Mouse (Mus musculus): ENCODE data around the gene Kcnq5. TPM values are rescaled to one million over a fixed set of nuclear protein-coding genes. Genes with fewer than 3 reads are reported as not detected.
"Not testable (repeated sequence)": the region's sequence is repeated elsewhere in the genome, so short reads cannot be mapped to it uniquely, and the experiment has no call there.

Gene Kcnq5
- total and polyA plus RNA-seq, 2 experiments from 2014 or later, result 2.5 to 11.3 TPM

DNA sequence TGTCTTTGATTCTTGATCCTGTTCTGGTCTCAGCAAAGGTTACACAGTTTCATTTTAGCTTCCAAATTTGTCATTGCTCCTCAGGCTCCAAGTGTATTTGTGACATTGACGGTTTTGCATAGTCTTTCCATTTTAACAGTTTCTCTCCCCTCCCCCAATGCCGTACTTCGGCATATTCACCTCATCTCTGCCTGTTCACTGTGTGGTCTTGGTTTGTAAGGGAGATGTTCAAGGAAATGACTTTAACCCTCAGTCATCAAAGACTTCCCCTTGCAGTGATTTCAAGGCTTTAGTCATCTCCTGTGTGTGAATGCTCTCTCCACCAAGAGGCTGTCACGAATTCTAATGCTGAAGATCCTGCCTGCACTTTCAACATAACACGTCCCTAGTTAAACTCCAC lies 181.0 kb downstream of the Kcnq5 start:
- WGBS, result 81% methylated on average over 5 of the region's 5 CpGs
- no peak for DNase-seq (ENCODE audit: low spot score)
- no peak for TF ChIP-seq CTCF (IDR thresholded peaks at IDR 0.05)

GRCm38 (mm10) chr1:21777560-21777959 lies 184.2 kb downstream of the Kcnq5 start:
- H3K27ac ChIP-seq (ENCODE audit: low read depth, low read length), result no peak overlapping the region
- H3K9ac ChIP-seq (replicated peaks; ENCODE audit: low read length, poor library complexity, severe bottlenecking), result no peak overlapping the region
- H3K4me1 ChIP-seq (ENCODE audit: insufficient read depth, low read length), result no peaks in the 10 kb centered on the region
- no peaks in the 10 kb centered on the region for H3K27me3 ChIP-seq (ENCODE audit: insufficient read depth, low read length)
- H3K9me3 ChIP-seq (ENCODE audit: low read length), result no peaks in the 10 kb centered on the region
- no peak for ATAC-seq (ENCODE audit: low FRiP score)
- H3K36me3 ChIP-seq (ENCODE audit: insufficient read depth, low read length), result no peaks in the 10 kb centered on the region
- no peak for TF ChIP-seq CTCF (IDR thresholded peaks at IDR 0.05)
- WGBS, result 89% methylated on average over 5 of the region's 5 CpGs
- H3K4me3 ChIP-seq (ENCODE audit: low read depth, low read length), result no peak overlapping the region
- H3K4me2 ChIP-seq (ENCODE audit: low read depth, low read length, poor library complexity, severe bottlenecking), result no peak overlapping the region
- DNase-seq (ENCODE audit: low spot score), result no peak

More for the DNA sequence above, 181.0 kb downstream of the Kcnq5 start:
- H3K9ac ChIP-seq (replicated peaks; ENCODE audit: low read length, poor library complexity, severe bottlenecking), result no peak overlapping the region
- H3K9me3 ChIP-seq (ENCODE audit: low read length), result no peaks in the 10 kb centered on the region
- no peak overlapping the region for H3K27ac ChIP-seq (ENCODE audit: low read depth, low read length)
- H3K27me3 ChIP-seq (ENCODE audit: insufficient read depth, low read length), result no peaks in the 10 kb centered on the region
- no peaks in the 10 kb centered on the region for H3K4me1 ChIP-seq (ENCODE audit: insufficient read depth, low read length)
- no peak overlapping the region for H3K4me2 ChIP-seq (ENCODE audit: low read depth, low read length, poor library complexity, severe bottlenecking)
- H3K36me3 ChIP-seq (ENCODE audit: insufficient read depth, low read length), result no peaks in the 10 kb centered on the region
- no peak for ATAC-seq (ENCODE audit: low FRiP score)
- no peak overlapping the region for H3K4me3 ChIP-seq (ENCODE audit: low read depth, low read length)

DNA sequence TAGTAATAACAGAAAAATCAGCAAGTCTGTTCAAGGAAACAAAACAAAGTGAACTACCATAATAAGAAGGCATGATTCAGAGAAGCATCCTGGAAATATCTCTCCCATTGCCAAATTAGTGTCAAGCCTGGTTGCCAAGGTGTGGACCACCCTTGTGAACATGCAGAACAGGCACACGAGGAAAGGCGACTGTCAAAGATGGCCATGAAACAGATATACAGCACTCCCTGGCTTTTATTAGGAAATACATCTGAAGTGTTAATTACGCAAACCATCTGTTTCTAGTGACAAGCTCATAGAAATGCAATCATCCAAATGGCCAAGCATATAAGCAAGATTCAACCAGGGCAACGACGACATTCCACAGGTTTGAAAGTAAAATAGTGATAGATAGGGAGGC lies 187.8 kb downstream of the Kcnq5 start:
- no peak for ATAC-seq (ENCODE audit: low FRiP score)

DNA sequence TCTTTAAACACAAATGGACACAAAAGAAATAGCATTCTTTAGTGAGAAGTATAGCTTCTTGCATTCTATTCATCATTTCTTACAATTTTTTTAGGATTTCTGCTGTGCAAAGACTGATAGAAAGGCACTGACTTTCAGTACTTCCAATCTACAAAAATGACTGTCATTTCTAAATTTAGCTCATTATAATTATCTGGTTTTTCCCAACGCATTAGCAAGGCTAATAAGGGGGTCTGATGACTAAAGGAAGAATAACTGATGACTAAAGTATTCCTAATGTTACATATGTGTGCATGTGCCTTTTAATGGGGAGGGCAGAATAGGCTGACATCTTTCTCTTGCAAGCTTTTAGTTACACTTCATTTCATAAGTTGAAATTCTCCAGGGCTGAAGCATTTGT lies 191.2 kb downstream of the Kcnq5 start:
- no peak for DNase-seq (ENCODE audit: low spot score)
- no peak overlapping the region for H3K27ac ChIP-seq (ENCODE audit: low read depth, low read length)
- no peak overlapping the region for H3K4me2 ChIP-seq (ENCODE audit: low read depth, low read length, poor library complexity, severe bottlenecking)
- H3K4me3 ChIP-seq (ENCODE audit: low read depth, low read length), result no peak overlapping the region
- H3K4me1 ChIP-seq (ENCODE audit: insufficient read depth, low read length), result no peaks in the 10 kb centered on the region
- no peaks in the 10 kb centered on the region for H3K9me3 ChIP-seq (ENCODE audit: low read length)
- no peak overlapping the region for H3K9ac ChIP-seq (replicated peaks; ENCODE audit: low read length, poor library complexity, severe bottlenecking)
- H3K27me3 ChIP-seq (ENCODE audit: insufficient read depth, low read length), result no peaks in the 10 kb centered on the region
- TF ChIP-seq CTCF (IDR thresholded peaks at IDR 0.05), result no peak
- 74% methylated on average over 1 of the region's 1 CpGs for WGBS
- ATAC-seq (ENCODE audit: low FRiP score), result no peak
- no peaks in the 10 kb centered on the region for H3K36me3 ChIP-seq (ENCODE audit: insufficient read depth, low read length)

More for the DNA sequence above, 187.8 kb downstream of the Kcnq5 start:
- Histone ChIP-seq H3K36me3 (ENCODE audit: insufficient read depth, low read length) (no peaks in the 10 kb centered on the region), H3K9me3 (ENCODE audit: low read length) (no peaks in the 10 kb centered on the region), H3K4me2 (ENCODE audit: low read depth, low read length, poor library complexity, severe bottlenecking) (no peak overlapping the region), H3K27ac (ENCODE audit: low read depth, low read length) (no peak overlapping the region), H3K27me3 (ENCODE audit: insufficient read depth, low read length) (no peaks in the 10 kb centered on the region), H3K4me1 (ENCODE audit: insufficient read depth, low read length) (no peaks in the 10 kb centered on the region), H3K4me3 (ENCODE audit: low read depth, low read length) (no peak overlapping the region), H3K9ac (replicated peaks; ENCODE audit: low read length, poor library complexity, severe bottlenecking) (no peak overlapping the region)
- DNase-seq (ENCODE audit: low spot score), result no peak
- TF ChIP-seq CTCF (IDR thresholded peaks at IDR 0.05), result no peak
- 93% methylated on average over 5 of the region's 5 CpGs for WGBS

- Histone ChIP-seq H3K36me3 (ENCODE audit: insufficient read depth, low read length) (no peaks in the 10 kb centered on the region), H3K4me1 (ENCODE audit: insufficient read depth, low read length) (no peaks in the 10 kb centered on the region), H3K4me2 (ENCODE audit: low read depth, low read length, poor library complexity, severe bottlenecking) (no peak overlapping the region), H3K9me3 (ENCODE audit: low read length) (no peaks in the 10 kb centered on the region), H3K27me3 (ENCODE audit: insufficient read depth, low read length) (no peaks in the 10 kb centered on the region), H3K9ac (replicated peaks; ENCODE audit: low read length, poor library complexity, severe bottlenecking) (no peak overlapping the region), H3K27ac (ENCODE audit: low read depth, low read length) (no peak overlapping the region), H3K4me3 (ENCODE audit: low read depth, low read length) (no peak overlapping the region)
- DNase-seq (ENCODE audit: low spot score) (no peak), ATAC-seq (ENCODE audit: low FRiP score) (no peak)
- no peak for TF ChIP-seq CTCF (IDR thresholded peaks at IDR 0.05)
- 76% methylated on average over 1 of the region's 1 CpGs for WGBS
Observed at GRCm38 (mm10) chr1:21749297-21749696, 212.4 kb downstream of the Kcnq5 start.

GRCm38 (mm10) chr1:21729131-21729530 lies 232.6 kb downstream of the Kcnq5 start:
- Histone ChIP-seq H3K9me3 (ENCODE audit: low read length) (no peaks in the 10 kb centered on the region), H3K36me3 (ENCODE audit: insufficient read depth, low read length) (no peaks in the 10 kb centered on the region), H3K9ac (replicated peaks; ENCODE audit: low read length, poor library complexity, severe bottlenecking) (no peak overlapping the region), H3K4me3 (ENCODE audit: low read depth, low read length) (no peak overlapping the region), H3K4me2 (ENCODE audit: low read depth, low read length, poor library complexity, severe bottlenecking) (no peak overlapping the region), H3K4me1 (ENCODE audit: insufficient read depth, low read length) (no peaks in the 10 kb centered on the region), H3K27me3 (ENCODE audit: insufficient read depth, low read length) (no peaks in the 10 kb centered on the region), H3K27ac (ENCODE audit: low read depth, low read length) (no peak overlapping the region)
- no peak for TF ChIP-seq CTCF (IDR thresholded peaks at IDR 0.05)
- ATAC-seq (ENCODE audit: low FRiP score) (no peak), DNase-seq (ENCODE audit: low spot score) (no peak)
- 87% methylated on average over 1 of the region's 1 CpGs for WGBS

- H3K36me3 ChIP-seq (ENCODE audit: insufficient read depth, low read length); H3K27me3 ChIP-seq (ENCODE audit: insufficient read depth, low read length); H3K9me3 ChIP-seq (ENCODE audit: low read length); H3K4me3 ChIP-seq (ENCODE audit: low read depth, low read length); ATAC-seq (ENCODE audit: low FRiP score); H3K27ac ChIP-seq (ENCODE audit: low read depth, low read length); DNase-seq (ENCODE audit: low spot score); H3K4me2 ChIP-seq (ENCODE audit: low read depth, low read length, poor library complexity, severe bottlenecking); H3K4me1 ChIP-seq (ENCODE audit: insufficient read depth, low read length); H3K9ac ChIP-seq (replicated peaks; ENCODE audit: low read length, poor library complexity, severe bottlenecking): not testable (repeated sequence)
- 80% methylated on average over 1 of the region's 2 CpGs for WGBS
Observed at GRCm38 (mm10) chr1:21723231-21723630, 238.5 kb downstream of the Kcnq5 start.
